Mouse (Mus musculus) 416B (cell line): ENCODE measurements around the gene Slc39a11.

Experiments
- DNase-seq: peaks from one replicate; pipeline ENCODE4 v3.0.0; 2011; ENCODE audit warnings: low read depth

The Slc39a11 gene

DNA sequence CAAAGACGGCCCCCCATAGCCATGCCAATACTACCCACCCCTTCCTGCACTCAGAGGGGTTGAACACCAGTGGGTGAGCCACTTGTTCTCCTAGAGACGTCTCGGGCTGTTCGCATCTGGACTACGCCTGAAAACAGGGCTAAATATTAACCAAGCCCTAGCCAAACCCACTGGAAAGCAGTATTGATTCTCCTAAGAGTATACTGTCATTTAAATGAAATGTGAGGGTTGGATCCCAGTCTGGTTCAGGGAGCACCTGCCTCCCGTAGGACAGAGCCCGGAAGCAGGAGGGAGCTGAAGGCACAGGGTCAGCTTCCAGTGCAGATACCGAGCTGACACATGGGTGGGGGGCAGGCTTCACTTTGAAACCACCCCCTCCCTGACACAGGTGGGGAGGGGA lies 18.0 kb downstream of the Slc39a11 start:
- DNase-seq: no peak

GRCm38 (mm10) chr11:113631302-113631701 lies 18.6 kb downstream of the Slc39a11 start:
- DNase-seq: no peak

DNA sequence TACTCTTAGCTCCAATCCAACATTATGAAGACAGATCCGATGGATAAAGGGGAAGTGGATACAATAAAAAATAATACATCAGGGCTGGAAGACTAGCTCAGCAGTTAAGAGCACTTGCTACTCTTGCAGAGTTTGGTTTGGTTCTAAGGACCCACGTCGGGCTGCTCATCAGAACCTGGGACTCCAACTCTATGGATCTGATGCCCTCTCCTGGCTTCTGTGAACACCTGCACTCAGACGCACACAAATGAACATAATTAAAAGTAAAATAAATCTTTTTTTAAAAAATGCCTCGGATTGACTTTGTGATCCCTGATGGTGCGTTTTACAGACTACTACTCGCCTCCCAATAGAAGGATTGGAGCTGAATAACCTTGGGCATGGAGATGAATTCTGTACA lies 19.2 kb downstream of the Slc39a11 start:
- peak; percentile 41 for DNase-seq

- DNase-seq: peak; percentile 51
Measured at GRCm38 (mm10) chr11:113627785-113628184, 22.1 kb downstream of the Slc39a11 start.

- DNase-seq: no peak
Measured at GRCm38 (mm10) chr11:113625437-113625836, 24.4 kb downstream of the Slc39a11 start.

- DNase-seq: no peak
Measured at GRCm38 (mm10) chr11:113622028-113622427, 27.9 kb downstream of the Slc39a11 start.

- DNase-seq: no peak
Measured at GRCm38 (mm10) chr11:113621001-113621400, 28.9 kb downstream of the Slc39a11 start.

GRCm38 (mm10) chr11:113619420-113620080 lies 30.3 kb downstream of the Slc39a11 start:
- DNase-seq: no peak

- no peak for DNase-seq
Measured at GRCm38 (mm10) chr11:113618672-113619419, 31.0 kb downstream of the Slc39a11 start, which contains the start of gene Sstr2. Sstr2 (plus strand) TSS chr11:113619342.

- DNase-seq: no peak
Measured at GRCm38 (mm10) chr11:113618303-113618671, 31.6 kb downstream of the Slc39a11 start.

- peak; percentile 81 for DNase-seq
Measured at GRCm38 (mm10) chr11:113617132-113617911, 32.6 kb downstream of the Slc39a11 start.

GRCm38 (mm10) chr11:113614476-113614875 lies 35.4 kb downstream of the Slc39a11 start:
- DNase-seq: peak; percentile 85

DNA sequence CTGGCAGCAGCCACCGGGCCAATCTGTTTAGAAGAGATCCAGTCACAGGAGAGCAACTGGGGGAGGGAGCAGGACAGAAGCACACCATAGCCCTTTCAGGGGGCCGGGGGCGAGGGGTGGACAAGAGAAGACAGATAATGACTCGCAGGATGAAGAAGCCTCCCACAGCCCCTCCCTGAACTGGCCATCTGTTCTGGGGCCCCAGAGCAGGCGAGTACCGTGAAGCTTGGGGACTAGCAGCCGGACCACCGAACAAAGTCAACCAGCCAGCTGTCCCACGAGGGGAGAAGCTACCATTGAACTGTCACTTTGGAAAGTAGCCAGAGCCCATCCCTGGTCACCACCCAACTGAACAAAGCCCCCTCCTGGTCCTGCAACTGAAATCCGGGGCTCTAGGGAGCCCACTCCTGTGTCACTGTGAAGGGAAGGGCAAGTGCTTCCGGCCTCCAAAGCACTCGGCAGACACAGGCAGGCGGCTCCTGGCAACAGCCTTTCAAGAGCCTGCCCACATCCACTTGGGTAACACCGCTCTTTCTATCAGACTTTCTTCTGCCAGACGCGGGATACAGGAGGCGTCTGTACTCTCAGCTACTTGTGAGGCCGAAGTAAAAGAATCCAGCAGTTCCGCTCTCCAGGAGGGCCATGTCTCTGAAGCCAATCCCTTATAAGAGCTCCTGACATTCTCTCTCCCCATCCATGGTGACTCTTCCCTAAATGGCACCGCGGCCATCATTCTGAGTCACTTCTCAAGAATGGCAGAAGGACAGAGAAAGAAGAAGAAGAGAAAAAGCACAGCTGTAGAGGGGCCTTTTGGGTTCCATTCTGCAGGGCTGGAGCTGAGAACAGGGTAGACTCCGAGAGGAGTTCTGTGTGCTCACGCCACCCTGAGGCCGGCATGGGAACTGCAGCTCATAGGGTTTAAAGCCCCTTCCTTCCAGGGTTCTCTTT lies 37.9 kb downstream of the Slc39a11 start:
- peak; percentile 47 for DNase-seq

DNA sequence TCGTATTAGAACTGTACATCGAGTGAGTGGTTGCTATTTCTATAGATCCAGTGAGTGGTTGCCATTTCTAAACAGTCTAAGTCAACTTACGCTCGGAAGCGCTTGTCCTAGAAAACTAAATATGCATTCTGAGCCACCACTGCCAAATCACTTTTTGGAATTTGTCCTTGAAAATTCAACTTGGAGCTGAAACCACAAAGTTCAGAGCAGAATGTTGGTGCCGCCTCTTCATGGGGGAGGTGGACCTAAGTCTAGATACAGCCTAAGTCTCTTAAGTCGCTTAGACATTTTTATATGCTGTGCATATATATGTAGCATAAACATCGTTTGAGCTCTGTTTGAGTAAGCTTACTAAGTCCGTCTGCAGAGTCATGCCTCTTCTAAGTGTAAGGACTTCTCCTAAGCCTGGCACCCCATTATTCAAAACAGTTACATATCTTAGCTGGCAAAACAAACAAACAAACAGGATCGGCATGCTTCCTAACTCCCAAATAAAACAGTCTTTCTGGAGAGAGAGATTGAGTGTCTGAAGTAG lies 38.7 kb downstream of the Slc39a11 start:
- DNase-seq: no peak

- DNase-seq: no peak
Measured at GRCm38 (mm10) chr11:113610266-113610665, 39.6 kb downstream of the Slc39a11 start.

GRCm38 (mm10) chr11:113609581-113609980 lies 40.3 kb downstream of the Slc39a11 start:
- no peak for DNase-seq

- no peak for DNase-seq
Measured at GRCm38 (mm10) chr11:113607556-113607955, 42.3 kb downstream of the Slc39a11 start.

GRCm38 (mm10) chr11:113601616-113602343 lies 48.1 kb downstream of the Slc39a11 start:
- DNase-seq: no peak

GRCm38 (mm10) chr11:113600526-113601245 lies 49.2 kb downstream of the Slc39a11 start:
- no peak for DNase-seq

- no peak for DNase-seq
Measured at GRCm38 (mm10) chr11:113597632-113598031, 52.2 kb downstream of the Slc39a11 start.
